Mouse (Mus musculus): ENCODE results near the gene Eef1g. TPM values are rescaled to one million over a fixed set of nuclear protein-coding genes. Genes with fewer than 3 reads are reported as not detected.

Gene Eef1g
- 283 and 293 TPM in 2 replicates for polyA plus RNA-seq (2015; fragmentation: Nextera tagmentation; extraction: Ambion mirVana)

DNA sequence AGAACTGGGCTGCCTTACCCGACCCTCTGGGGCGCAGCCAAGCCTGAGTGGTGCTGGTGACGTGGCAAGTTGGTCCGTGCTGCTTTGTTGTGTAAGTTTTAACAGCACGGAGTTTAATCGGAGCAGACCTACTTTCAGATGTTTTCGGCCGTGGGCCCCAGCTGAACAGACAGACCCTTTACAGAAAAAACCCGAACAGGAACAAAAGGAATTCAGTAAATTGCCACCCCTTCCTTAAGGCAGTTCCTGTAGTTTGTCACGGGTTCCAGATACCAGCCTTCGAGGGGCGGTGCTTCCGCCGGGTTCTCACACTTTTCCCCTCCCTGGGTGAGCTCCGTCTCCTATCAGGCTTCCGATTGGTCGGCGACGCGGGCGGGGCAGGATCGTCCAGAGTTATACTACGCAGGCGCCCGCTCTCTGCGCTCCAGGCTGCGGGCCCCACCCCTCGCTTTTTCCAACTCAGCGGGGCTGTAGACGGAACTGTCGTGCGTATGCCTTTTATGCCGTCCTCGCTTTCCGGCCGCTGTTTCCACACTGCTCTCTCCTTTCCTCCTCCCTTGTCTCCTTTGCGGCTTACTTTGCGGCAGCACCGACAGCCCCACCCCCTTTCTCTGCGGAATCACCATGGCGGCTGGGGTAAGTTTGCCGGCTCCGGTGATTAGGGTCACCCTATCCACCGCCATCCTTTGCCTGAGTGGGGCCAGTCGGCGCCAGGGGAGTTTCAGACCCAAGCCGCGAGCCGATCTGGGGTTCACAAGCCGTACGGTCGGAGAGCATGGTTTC is at the start of gene Eef1g:
Eef1g (plus strand) TSS at position 452 of the 783 bp plus-strand sequence.
- Histone ChIP-seq H3K27ac (ENCODE audit: low read length) (peak within 1 kb of the TSS; percentile 85), H3K4me3 (ENCODE audit: low read depth, low read length) (peak within 1 kb of the TSS; percentile 78), H3K4me1 (ENCODE audit: control insufficient read depth, insufficient read depth, low read length) (peaks cover 17% of the 10 kb centered on the region), H3K9me3 (replicated peaks; ENCODE audit: control insufficient read depth, low read length, poor library complexity, severe bottlenecking) (no peaks in the 10 kb centered on the region), H3K27me3 (ENCODE audit: control insufficient read depth, insufficient read depth, low read depth, low read length) (no peaks in the 10 kb centered on the region), H3K4me2 (ENCODE audit: low read length) (peak within 1 kb of the TSS; percentile 94), H3K9ac (ENCODE audit: low read depth, low read length) (peak within 1 kb of the TSS; percentile 82), H3K36me3 (ENCODE audit: control insufficient read depth, insufficient read depth, low read length) (peaks cover 45% of the 10 kb centered on the region)
- ATAC-seq, result peak; percentile 98
- WGBS, result under 1% methylated on average over 52 of the region's 52 CpGs

DNA sequence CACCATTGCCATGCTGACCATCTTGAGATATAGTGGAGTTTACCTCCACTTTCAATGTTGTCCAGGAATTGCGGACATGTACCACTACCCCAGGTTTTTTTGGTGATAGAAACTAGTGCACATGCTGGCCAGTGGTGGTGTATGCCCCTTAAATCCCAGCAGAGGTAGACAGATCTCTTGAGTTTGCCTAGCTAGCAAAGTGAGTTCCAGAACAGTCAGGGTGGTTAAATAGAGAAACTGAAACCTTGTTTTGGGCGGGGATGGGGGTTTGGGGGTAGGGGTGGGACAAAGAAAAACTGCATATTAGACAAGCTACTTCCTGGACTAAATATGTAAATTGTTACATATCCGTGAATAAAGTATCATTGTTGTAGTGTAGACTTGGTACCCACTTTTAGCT is 47.8 kb upstream of the Eef1g start:
- 90% methylated on average over 3 of the region's 3 CpGs for WGBS
- H3K9ac ChIP-seq (ENCODE audit: low read depth, low read length), result no peak overlapping the region
- H3K27me3 ChIP-seq (ENCODE audit: control insufficient read depth, insufficient read depth, low read depth, low read length), result no peaks in the 10 kb centered on the region
- H3K4me1 ChIP-seq (ENCODE audit: control insufficient read depth, insufficient read depth, low read length), result peaks cover 11% of the 10 kb centered on the region
- H3K4me2 ChIP-seq (ENCODE audit: low read length), result no peak overlapping the region
- H3K9me3 ChIP-seq (replicated peaks; ENCODE audit: control insufficient read depth, low read length, poor library complexity, severe bottlenecking), result no peaks in the 10 kb centered on the region
- no peak for ATAC-seq
- H3K27ac ChIP-seq (ENCODE audit: low read length), result no peak overlapping the region
- peaks cover 23% of the 10 kb centered on the region for H3K36me3 ChIP-seq (ENCODE audit: control insufficient read depth, insufficient read depth, low read length)
- H3K4me3 ChIP-seq (ENCODE audit: low read depth, low read length), result no peak overlapping the region

DNA sequence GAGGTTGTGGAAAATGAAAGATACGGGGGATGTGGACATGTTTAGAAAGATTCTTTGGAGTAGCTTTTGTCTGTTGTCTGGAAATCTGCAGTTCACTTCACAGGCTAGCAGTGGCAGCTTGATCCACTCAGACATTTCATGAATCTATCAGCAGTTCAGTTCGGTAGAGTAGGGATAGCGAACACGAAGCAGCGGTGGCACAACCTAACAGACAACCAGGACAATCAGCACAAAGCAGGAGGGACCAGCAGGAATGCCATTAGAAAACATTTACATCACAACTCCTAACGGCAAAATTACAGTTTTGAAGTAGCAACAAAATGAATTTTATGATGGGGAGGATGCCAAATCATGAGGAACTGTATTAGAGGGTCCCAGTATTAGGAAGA is 47.2 kb upstream of the Eef1g start:
- Histone ChIP-seq H3K9me3 (replicated peaks; ENCODE audit: control insufficient read depth, low read length, poor library complexity, severe bottlenecking) (no peaks in the 10 kb centered on the region), H3K4me2 (ENCODE audit: low read length) (peak overlapping the region; percentile 88), H3K4me1 (ENCODE audit: control insufficient read depth, insufficient read depth, low read length) (peaks cover 11% of the 10 kb centered on the region), H3K9ac (ENCODE audit: low read depth, low read length) (no peak overlapping the region; the same call in 1 of the 2 replicates), H3K4me3 (ENCODE audit: low read depth, low read length) (peak overlapping the region; percentile 75), H3K36me3 (ENCODE audit: control insufficient read depth, insufficient read depth, low read length) (peaks cover 16% of the 10 kb centered on the region), H3K27ac (ENCODE audit: low read length) (peak overlapping the region; percentile 81), H3K27me3 (ENCODE audit: control insufficient read depth, insufficient read depth, low read depth, low read length) (no peaks in the 10 kb centered on the region)
- no peak; the same call in 1 of the 2 replicates for ATAC-seq
- WGBS, result 69% methylated on average over 6 of the region's 6 CpGs

DNA sequence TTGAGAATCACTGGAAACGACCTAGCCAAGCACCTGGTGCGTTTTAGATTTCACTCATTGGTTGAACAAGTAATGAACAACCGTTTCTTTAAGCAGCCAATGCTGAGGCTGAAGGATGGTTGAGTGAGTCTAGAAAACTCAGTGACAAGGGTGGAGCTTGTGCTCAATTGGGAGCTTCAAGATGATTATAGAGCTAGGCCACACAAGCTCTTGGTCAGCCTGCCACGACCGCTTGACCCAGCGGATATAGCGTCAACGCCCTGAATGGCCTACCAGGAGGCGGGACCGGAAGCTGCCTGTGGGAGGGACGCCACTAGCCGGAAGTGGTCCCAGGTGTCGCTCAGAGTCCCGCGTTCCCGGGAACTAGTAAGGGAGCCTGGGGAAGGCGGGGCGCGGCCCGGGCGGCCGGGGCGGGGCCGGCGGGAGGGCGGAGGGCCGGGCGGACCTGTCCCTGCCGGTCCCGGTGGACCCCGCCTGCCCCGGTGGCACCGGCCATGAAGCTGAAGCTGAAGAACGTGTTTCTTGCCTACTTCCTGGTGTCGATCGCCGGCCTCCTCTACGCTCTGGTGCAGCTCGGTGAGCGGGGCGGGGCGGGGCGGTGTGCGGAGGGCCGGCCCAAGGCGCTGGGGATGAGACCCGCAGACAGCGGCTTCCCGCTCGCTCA is 46.6 kb upstream of the Eef1g start, which contains the start of gene B3gat3:
B3gat3 (plus strand) TSS at position 302 of the 664 bp plus-strand sequence.
- peak within 1 kb of the TSS; percentile 81 for H3K27ac ChIP-seq (ENCODE audit: low read length)
- H3K9ac ChIP-seq (ENCODE audit: low read depth, low read length), result peak within 1 kb of the TSS; percentile 72
- H3K36me3 ChIP-seq (ENCODE audit: control insufficient read depth, insufficient read depth, low read length), result peaks cover 11% of the 10 kb centered on the region
- peak within 1 kb of the TSS; percentile 75 for H3K4me3 ChIP-seq (ENCODE audit: low read depth, low read length)
- no peaks in the 10 kb centered on the region for H3K9me3 ChIP-seq (replicated peaks; ENCODE audit: control insufficient read depth, low read length, poor library complexity, severe bottlenecking)
- 3% methylated on average over 38 of the region's 50 CpGs for WGBS
- peak within 1 kb of the TSS; percentile 88 for H3K4me2 ChIP-seq (ENCODE audit: low read length)
- ATAC-seq, result peak; percentile 97
- no peaks in the 10 kb centered on the region for H3K27me3 ChIP-seq (ENCODE audit: control insufficient read depth, insufficient read depth, low read depth, low read length)
- H3K4me1 ChIP-seq (ENCODE audit: control insufficient read depth, insufficient read depth, low read length), result peaks cover 11% of the 10 kb centered on the region

- peak overlapping the region; percentile 72 for H3K9ac ChIP-seq (ENCODE audit: low read depth, low read length)
- H3K9me3 ChIP-seq (replicated peaks; ENCODE audit: control insufficient read depth, low read length, poor library complexity, severe bottlenecking), result no peaks in the 10 kb centered on the region
- peaks cover 11% of the 10 kb centered on the region for H3K4me1 ChIP-seq (ENCODE audit: control insufficient read depth, insufficient read depth, low read length)
- H3K27me3 ChIP-seq (ENCODE audit: control insufficient read depth, insufficient read depth, low read depth, low read length), result no peaks in the 10 kb centered on the region
- H3K27ac ChIP-seq (ENCODE audit: low read length), result peak overlapping the region; percentile 81
- peak; percentile 57 for ATAC-seq
- WGBS, result 3% methylated on average over 6 of the region's 6 CpGs
- peak overlapping the region; percentile 88 for H3K4me2 ChIP-seq (ENCODE audit: low read length)
- H3K4me3 ChIP-seq (ENCODE audit: low read depth, low read length), result peak overlapping the region; percentile 75
- peaks cover 9% of the 10 kb centered on the region for H3K36me3 ChIP-seq (ENCODE audit: control insufficient read depth, insufficient read depth, low read length)
These were observed 46.0 kb upstream of the Eef1g start for GRCm38 (mm10) chr19:8920836-8921291.

GRCm38 (mm10) chr19:8921741-8922140 is 45.1 kb upstream of the Eef1g start:
- H3K4me1 ChIP-seq (ENCODE audit: control insufficient read depth, insufficient read depth, low read length), result peaks cover 11% of the 10 kb centered on the region
- H3K4me3 ChIP-seq (ENCODE audit: low read depth, low read length), result no peak overlapping the region
- no peaks in the 10 kb centered on the region for H3K9me3 ChIP-seq (replicated peaks; ENCODE audit: control insufficient read depth, low read length, poor library complexity, severe bottlenecking)
- no peak overlapping the region for H3K27ac ChIP-seq (ENCODE audit: low read length)
- peaks cover 10% of the 10 kb centered on the region for H3K36me3 ChIP-seq (ENCODE audit: control insufficient read depth, insufficient read depth, low read length)
- 80% methylated on average over 9 of the region's 9 CpGs for WGBS
- no peak for ATAC-seq
- peak overlapping the region; percentile 46; the same call in 1 of the 2 replicates for H3K9ac ChIP-seq (ENCODE audit: low read depth, low read length)
- H3K4me2 ChIP-seq (ENCODE audit: low read length), result peak overlapping the region; percentile 88; the same call in 1 of the 2 replicates
- H3K27me3 ChIP-seq (ENCODE audit: control insufficient read depth, insufficient read depth, low read depth, low read length), result no peaks in the 10 kb centered on the region

GRCm38 (mm10) chr19:8926766-8927165 is 40.1 kb upstream of the Eef1g start:
- Histone ChIP-seq H3K9ac (ENCODE audit: low read depth, low read length) (no peak overlapping the region), H3K9me3 (replicated peaks; ENCODE audit: control insufficient read depth, low read length, poor library complexity, severe bottlenecking) (no peaks in the 10 kb centered on the region), H3K27me3 (ENCODE audit: control insufficient read depth, insufficient read depth, low read depth, low read length) (no peaks in the 10 kb centered on the region), H3K4me1 (ENCODE audit: control insufficient read depth, insufficient read depth, low read length) (peaks cover 9% of the 10 kb centered on the region), H3K27ac (ENCODE audit: low read length) (no peak overlapping the region), H3K4me2 (ENCODE audit: low read length) (no peak overlapping the region), H3K36me3 (ENCODE audit: control insufficient read depth, insufficient read depth, low read length) (peaks cover 12% of the 10 kb centered on the region), H3K4me3 (ENCODE audit: low read depth, low read length) (no peak overlapping the region)
- WGBS, result 97% methylated on average over 2 of the region's 2 CpGs
- ATAC-seq, result no peak

DNA sequence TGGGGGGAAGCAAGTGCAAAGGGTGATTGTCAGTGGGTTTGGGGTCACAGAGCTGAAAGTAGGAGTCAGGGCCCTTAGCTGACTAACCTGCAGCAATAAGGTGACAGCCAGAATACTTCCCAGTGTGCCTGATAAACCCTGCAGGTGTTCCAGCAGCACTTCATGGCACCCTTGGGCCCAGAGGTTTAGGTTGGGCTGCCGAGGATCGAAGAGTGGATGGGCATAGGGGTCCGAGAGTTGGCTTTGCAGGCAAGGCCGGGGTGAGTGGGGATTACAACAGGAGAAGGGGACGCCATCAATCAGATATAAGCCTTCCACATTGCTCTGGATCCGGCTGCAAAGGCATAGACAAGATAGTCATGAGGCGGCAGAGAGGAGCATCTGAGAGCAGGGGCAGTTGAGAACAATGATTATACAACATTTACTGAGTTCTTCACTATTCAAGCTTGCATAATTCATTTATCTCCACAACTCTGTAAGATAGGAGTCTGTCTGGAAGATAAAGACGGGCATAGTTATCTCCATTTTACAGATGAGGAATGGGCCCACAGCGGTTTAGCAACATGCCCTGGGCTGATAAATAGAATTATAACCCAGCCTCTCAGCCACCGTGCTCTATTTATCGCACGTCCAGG is 38.8 kb upstream of the Eef1g start:
- ATAC-seq, result no peak
- Histone ChIP-seq H3K27me3 (ENCODE audit: control insufficient read depth, insufficient read depth, low read depth, low read length) (no peaks in the 10 kb centered on the region), H3K9me3 (replicated peaks; ENCODE audit: control insufficient read depth, low read length, poor library complexity, severe bottlenecking) (no peaks in the 10 kb centered on the region), H3K4me2 (ENCODE audit: low read length) (no peak overlapping the region), H3K4me1 (ENCODE audit: control insufficient read depth, insufficient read depth, low read length) (peaks cover 7% of the 10 kb centered on the region; the same call in 1 of the 2 replicates), H3K9ac (ENCODE audit: low read depth, low read length) (no peak overlapping the region), H3K27ac (ENCODE audit: low read length) (no peak overlapping the region), H3K4me3 (ENCODE audit: low read depth, low read length) (no peak overlapping the region), H3K36me3 (ENCODE audit: control insufficient read depth, insufficient read depth, low read length) (peaks cover 12% of the 10 kb centered on the region)
- WGBS, result 89% methylated on average over 12 of the region's 12 CpGs
